Mouse (Mus musculus): ENCODE measurements around the gene Spo11. TPM values are rescaled to one million over a fixed set of nuclear protein-coding genes. Genes with fewer than 3 reads are reported as not detected.

Spo11 gene
- polyA plus RNA-seq, 1 experiment = 0.17 TPM

- DNase-seq = no peak
- H3K27ac ChIP-seq (ENCODE audit: insufficient read depth, low read depth, low read length) = no peak overlapping the region
- whole genome bisulfite sequencing = 83% methylated on average over 5 of the region's 5 CpGs
- H3K27me3 ChIP-seq (replicated peaks; ENCODE audit: control insufficient read depth, insufficient read depth, low read length) = no peaks in the 10 kb centered on the region
- H3K4me3 ChIP-seq (ENCODE audit: insufficient read depth, low read depth, low read length) = no peak overlapping the region
- H3K4me1 ChIP-seq (ENCODE audit: control insufficient read depth, insufficient read depth, low read length) = no peaks in the 10 kb centered on the region; the same call in 1 of the 2 replicates
- H3K36me3 ChIP-seq (ENCODE audit: control insufficient read depth, insufficient read depth, low read length) = no peaks in the 10 kb centered on the region
- no peak for TF ChIP-seq CTCF (conservative IDR thresholded peaks at IDR 0.05; ENCODE audit: insufficient read depth, insufficient read length, low read depth, low read length)
- TF ChIP-seq POLR2A (IDR thresholded peaks at IDR 0.05; ENCODE audit: low read depth, low read length) = no peak
Measured at GRCm38 (mm10) chr2:173026286-173026685, 48.8 kb downstream of the Spo11 start.

GRCm38 (mm10) chr2:173026688-173027131, 49.2 kb downstream of the Spo11 start:
- DNase-seq = no peak
- no peak overlapping the region for H3K4me3 ChIP-seq (ENCODE audit: insufficient read depth, low read depth, low read length)
- no peaks in the 10 kb centered on the region for H3K27me3 ChIP-seq (replicated peaks; ENCODE audit: control insufficient read depth, insufficient read depth, low read length)
- TF ChIP-seq CTCF (conservative IDR thresholded peaks at IDR 0.05; ENCODE audit: insufficient read depth, insufficient read length, low read depth, low read length) (no peak), POLR2A (IDR thresholded peaks at IDR 0.05; ENCODE audit: low read depth, low read length) (no peak)
- no peaks in the 10 kb centered on the region for H3K36me3 ChIP-seq (ENCODE audit: control insufficient read depth, insufficient read depth, low read length)
- no peaks in the 10 kb centered on the region; the same call in 1 of the 2 replicates for H3K4me1 ChIP-seq (ENCODE audit: control insufficient read depth, insufficient read depth, low read length)
- 82% methylated on average over 3 of the region's 3 CpGs for WGBS
- H3K27ac ChIP-seq (ENCODE audit: insufficient read depth, low read depth, low read length) = no peak overlapping the region

DNA sequence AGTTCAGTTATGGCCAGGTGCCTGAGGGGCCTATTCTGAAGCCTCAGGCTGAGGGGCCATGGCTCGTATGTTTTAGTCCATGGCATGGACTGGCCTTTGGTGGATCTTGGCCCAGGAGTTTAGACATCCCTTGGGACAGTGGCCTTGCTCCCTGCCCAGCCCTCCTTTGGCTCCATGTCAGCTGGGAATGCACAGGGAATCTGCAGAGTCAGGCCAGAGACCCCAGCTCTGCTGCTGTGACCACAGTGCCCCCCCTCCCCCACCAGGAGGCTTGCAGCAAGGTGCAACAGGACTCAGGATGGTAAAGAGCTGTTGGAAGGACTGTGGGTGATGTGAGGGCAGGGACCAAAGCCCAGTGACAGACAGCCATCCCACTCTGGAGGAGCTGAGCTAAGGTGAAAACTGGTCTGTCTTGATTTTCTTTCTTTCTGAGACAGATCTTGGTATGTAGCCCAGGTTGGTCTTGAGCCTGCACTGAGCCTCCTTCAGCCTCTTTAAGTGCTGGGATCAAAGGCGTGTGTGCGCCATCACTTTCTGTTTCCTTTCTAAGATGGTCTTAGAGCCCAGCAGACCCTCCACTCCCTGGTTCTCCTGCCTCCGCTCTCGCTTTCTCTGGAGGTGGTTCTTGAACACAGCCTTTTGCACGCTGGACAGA, 49.8 kb downstream of the Spo11 start:
- Histone ChIP-seq H3K36me3 (ENCODE audit: control insufficient read depth, insufficient read depth, low read length) (no peaks in the 10 kb centered on the region), H3K27ac (ENCODE audit: insufficient read depth, low read depth, low read length) (no peak overlapping the region), H3K27me3 (replicated peaks; ENCODE audit: control insufficient read depth, insufficient read depth, low read length) (no peaks in the 10 kb centered on the region), H3K4me1 (ENCODE audit: control insufficient read depth, insufficient read depth, low read length) (no peaks in the 10 kb centered on the region; the same call in 1 of the 2 replicates), H3K4me3 (ENCODE audit: insufficient read depth, low read depth, low read length) (no peak overlapping the region)
- 90% methylated on average over 6 of the region's 6 CpGs for WGBS
- no peak for TF ChIP-seq CTCF (conservative IDR thresholded peaks at IDR 0.05; ENCODE audit: insufficient read depth, insufficient read length, low read depth, low read length)
- TF ChIP-seq POLR2A (IDR thresholded peaks at IDR 0.05; ENCODE audit: low read depth, low read length) = no peak
- DNase-seq = no peak

- Histone ChIP-seq H3K4me3 (ENCODE audit: insufficient read depth, low read depth, low read length) (no peak overlapping the region), H3K4me1 (ENCODE audit: control insufficient read depth, insufficient read depth, low read length) (no peaks in the 10 kb centered on the region), H3K27ac (ENCODE audit: insufficient read depth, low read depth, low read length) (no peak overlapping the region), H3K27me3 (replicated peaks; ENCODE audit: control insufficient read depth, insufficient read depth, low read length) (no peaks in the 10 kb centered on the region), H3K36me3 (ENCODE audit: control insufficient read depth, insufficient read depth, low read length) (no peaks in the 10 kb centered on the region)
- WGBS = 74% methylated on average over 4 of the region's 4 CpGs
- no peak for DNase-seq
- TF ChIP-seq CTCF (conservative IDR thresholded peaks at IDR 0.05; ENCODE audit: insufficient read depth, insufficient read length, low read depth, low read length) (no peak), POLR2A (IDR thresholded peaks at IDR 0.05; ENCODE audit: low read depth, low read length) (no peak)
Measured at GRCm38 (mm10) chr2:173027824-173028495, 50.5 kb downstream of the Spo11 start.

DNA sequence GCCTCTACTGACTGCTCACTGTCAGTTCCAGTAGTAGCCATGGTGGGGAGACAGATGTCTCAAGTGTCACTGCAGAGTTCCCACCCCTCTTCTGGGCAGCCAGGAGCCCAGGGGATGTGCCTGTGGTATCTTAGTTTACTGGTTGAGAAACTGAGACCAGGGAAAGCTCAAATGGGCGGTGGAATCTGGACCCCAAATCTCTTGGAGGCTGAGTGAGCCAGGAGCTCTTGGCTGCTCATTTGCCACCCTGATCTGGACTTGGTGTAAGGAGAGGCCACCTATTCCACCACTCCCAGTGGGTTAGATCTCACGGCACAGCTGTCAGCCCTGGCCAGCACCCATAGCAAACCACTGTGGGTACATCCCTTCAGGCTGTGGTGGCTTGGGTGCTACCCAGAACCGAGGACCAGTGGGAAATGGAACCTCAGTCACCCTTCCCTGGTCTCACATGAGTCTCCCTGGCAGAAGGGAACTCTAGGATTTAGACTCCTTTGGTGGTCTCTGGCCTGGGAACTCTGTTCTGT, 51.1 kb downstream of the Spo11 start:
- DNase-seq = no peak
- Histone ChIP-seq H3K4me1 (ENCODE audit: control insufficient read depth, insufficient read depth, low read length) (no peaks in the 10 kb centered on the region), H3K27me3 (replicated peaks; ENCODE audit: control insufficient read depth, insufficient read depth, low read length) (no peaks in the 10 kb centered on the region), H3K36me3 (ENCODE audit: control insufficient read depth, insufficient read depth, low read length) (no peaks in the 10 kb centered on the region), H3K27ac (ENCODE audit: insufficient read depth, low read depth, low read length) (no peak overlapping the region), H3K4me3 (ENCODE audit: insufficient read depth, low read depth, low read length) (no peak overlapping the region)
- WGBS = 92% methylated on average over 3 of the region's 3 CpGs
- no peak for TF ChIP-seq POLR2A (IDR thresholded peaks at IDR 0.05; ENCODE audit: low read depth, low read length)
- no peak for TF ChIP-seq CTCF (conservative IDR thresholded peaks at IDR 0.05; ENCODE audit: insufficient read depth, insufficient read length, low read depth, low read length)

DNA sequence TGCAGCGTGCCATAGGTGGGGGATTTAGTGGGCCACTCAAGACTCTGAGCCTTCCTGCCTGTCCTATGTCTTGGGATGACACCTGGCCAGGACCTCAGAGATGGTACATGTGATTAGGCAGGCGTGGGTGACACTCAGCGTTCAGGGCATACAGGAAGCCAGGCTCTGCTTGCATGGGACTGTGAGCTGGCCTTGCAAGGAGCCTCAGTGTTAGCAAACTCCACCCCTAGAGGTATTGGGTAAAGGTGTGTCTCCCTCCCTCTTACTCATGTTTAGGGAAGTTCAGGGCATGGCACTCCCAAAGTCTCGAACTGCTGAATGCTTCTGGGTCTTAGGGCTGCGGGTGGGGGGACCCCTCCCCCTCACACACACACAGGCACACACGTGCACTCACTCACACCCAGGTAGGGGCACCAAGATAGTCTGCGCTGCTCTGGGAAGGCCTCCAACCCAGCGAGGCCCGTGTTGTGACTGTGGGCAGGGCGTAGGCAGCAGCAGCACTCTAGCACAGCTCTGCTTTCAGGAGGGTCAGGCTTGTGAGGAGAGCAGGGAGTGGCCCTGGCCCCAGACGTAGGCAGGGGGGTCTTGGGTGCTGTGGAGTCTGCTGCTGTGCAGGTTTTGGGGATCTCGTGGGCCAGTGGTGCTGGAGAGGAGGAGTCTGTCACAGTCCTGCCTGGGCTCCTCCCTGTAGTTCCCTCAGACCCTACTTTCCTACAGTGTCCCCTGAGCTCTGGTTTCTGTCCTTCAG, 53.3 kb downstream of the Spo11 start:
- DNase-seq = no peak
- 77% methylated on average over 12 of the region's 12 CpGs for WGBS
- no peaks in the 10 kb centered on the region for H3K36me3 ChIP-seq (ENCODE audit: control insufficient read depth, insufficient read depth, low read length)
- no peaks in the 10 kb centered on the region for H3K4me1 ChIP-seq (ENCODE audit: control insufficient read depth, insufficient read depth, low read length)
- H3K4me3 ChIP-seq (ENCODE audit: insufficient read depth, low read depth, low read length) = no peak overlapping the region
- no peak overlapping the region for H3K27ac ChIP-seq (ENCODE audit: insufficient read depth, low read depth, low read length)
- no peak for TF ChIP-seq POLR2A (IDR thresholded peaks at IDR 0.05; ENCODE audit: low read depth, low read length)
- no peak for TF ChIP-seq CTCF (conservative IDR thresholded peaks at IDR 0.05; ENCODE audit: insufficient read depth, insufficient read length, low read depth, low read length)
- H3K27me3 ChIP-seq (replicated peaks; ENCODE audit: control insufficient read depth, insufficient read depth, low read length) = no peaks in the 10 kb centered on the region

All from kidney, adult 2 months (tissue).